Mouse (Mus musculus): Measurements from ENCODE around the gene Rel. TPM values are rescaled to one million over a fixed set of nuclear protein-coding genes. Genes with fewer than 3 reads are reported as not detected.
"Not testable (repeated sequence)": the region's sequence is repeated elsewhere in the genome, so short reads cannot be mapped to it uniquely, and the experiment has no call there.

Rel gene
- polyA plus RNA-seq, 1 experiment from 2014 or later = 0.54 TPM

DNA sequence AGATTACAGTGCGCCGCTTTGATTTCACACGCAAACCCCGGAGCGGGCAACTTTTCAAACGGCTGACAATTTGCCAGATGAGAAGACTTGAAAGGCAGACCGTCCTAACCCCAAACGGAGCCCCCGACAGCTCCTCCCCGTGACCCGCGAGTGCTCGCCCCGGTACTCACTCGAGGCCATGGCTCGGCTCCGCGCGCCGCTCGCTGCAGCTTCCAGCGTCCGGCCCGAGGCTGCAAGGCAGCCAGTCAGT lies 335 bp downstream of the Rel start:
- Histone ChIP-seq H3K9me3 (replicated peaks; ENCODE audit: low read length) (no peaks in the 10 kb centered on the region), H3K27ac (peak overlapping the region; percentile 88), H3K4me3 (replicated peaks; ENCODE audit: low read depth, low read length) (peak overlapping the region; percentile 65), H3K9ac (ENCODE audit: low read depth, low read length) (peak overlapping the region; percentile 80), H3K4me1 (replicated peaks; ENCODE audit: insufficient read depth, low read length) (no peaks in the 10 kb centered on the region), H3K36me3 (ENCODE audit: insufficient read depth, low read length) (no peaks in the 10 kb centered on the region), H3K4me2 (ENCODE audit: low read length) (peak overlapping the region; percentile 77), H3K27me3 (ENCODE audit: insufficient read depth, low read length) (no peaks in the 10 kb centered on the region)
- WGBS = 0% methylated on average over 24 of the region's 24 CpGs
- no peak for TF ChIP-seq CTCF (IDR thresholded peaks at IDR 0.05; ENCODE audit: low read depth)
- DNase-seq (ENCODE audit: low spot score) (no peak), ATAC-seq (replicated peaks; ENCODE audit: low FRiP score, low read depth) (no peak)

DNA sequence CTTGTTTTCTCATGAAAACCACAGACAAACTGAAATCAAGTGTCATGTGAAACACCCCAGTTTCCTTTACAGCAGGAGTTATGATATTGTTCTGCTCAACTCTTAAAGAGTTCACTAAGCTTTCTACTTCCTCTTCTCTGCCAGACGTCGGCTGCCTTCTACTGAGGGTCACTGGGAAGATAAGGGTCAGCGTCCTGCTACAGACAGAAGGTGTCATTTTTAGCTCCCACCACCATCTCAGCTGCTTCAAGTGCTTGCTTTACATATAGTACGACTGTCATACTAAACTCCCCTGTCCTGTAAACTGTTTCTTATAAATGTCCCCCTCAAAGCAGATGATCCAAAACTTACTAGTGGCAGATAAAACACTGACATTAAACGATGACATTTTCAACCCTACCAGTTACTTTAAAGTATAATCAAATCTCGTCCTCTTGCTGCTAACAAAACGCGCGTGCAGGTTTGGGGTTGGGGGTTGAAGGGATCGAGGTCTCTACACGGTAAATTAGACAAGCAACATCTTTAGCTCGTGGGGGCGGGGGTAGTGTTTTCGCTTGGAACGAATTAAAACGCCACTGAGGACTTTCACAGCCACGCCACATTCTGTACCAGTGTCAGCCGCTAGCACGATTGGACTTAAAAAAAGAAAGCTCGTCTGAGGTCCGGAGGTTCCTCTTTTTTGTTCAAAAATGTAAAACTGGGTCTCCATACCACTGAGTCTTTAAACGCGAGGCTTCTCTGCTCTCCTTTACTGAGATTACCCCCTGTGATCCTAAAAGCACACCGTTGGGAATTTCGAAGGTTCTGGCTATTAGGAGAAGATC lies 872 bp downstream of the Rel start:
- peak overlapping the region; percentile 77 for H3K4me2 ChIP-seq (ENCODE audit: low read length)
- no peaks in the 10 kb centered on the region for H3K9me3 ChIP-seq (replicated peaks; ENCODE audit: low read length)
- H3K4me3 ChIP-seq (replicated peaks; ENCODE audit: low read depth, low read length) = peak overlapping the region; percentile 65
- H3K9ac ChIP-seq (ENCODE audit: low read depth, low read length) = peak overlapping the region; percentile 80
- ATAC-seq (replicated peaks; ENCODE audit: low FRiP score, low read depth) = no peak
- no peaks in the 10 kb centered on the region for H3K36me3 ChIP-seq (ENCODE audit: insufficient read depth, low read length)
- WGBS = under 1% methylated on average over 25 of the region's 25 CpGs
- no peaks in the 10 kb centered on the region for H3K27me3 ChIP-seq (ENCODE audit: insufficient read depth, low read length)
- peak; percentile 35 for DNase-seq (ENCODE audit: low spot score)
- H3K27ac ChIP-seq = peak overlapping the region; percentile 88
- TF ChIP-seq CTCF (IDR thresholded peaks at IDR 0.05; ENCODE audit: low read depth) = no peak
- no peaks in the 10 kb centered on the region for H3K4me1 ChIP-seq (replicated peaks; ENCODE audit: insufficient read depth, low read length)

GRCm38 (mm10) chr11:23769033-23769432 lies 1.7 kb downstream of the Rel start:
- H3K9ac ChIP-seq (ENCODE audit: low read depth, low read length) = no peak overlapping the region
- ATAC-seq (replicated peaks; ENCODE audit: low FRiP score, low read depth) = no peak
- no peak overlapping the region for H3K4me3 ChIP-seq (replicated peaks; ENCODE audit: low read depth, low read length)
- no peak for TF ChIP-seq CTCF (IDR thresholded peaks at IDR 0.05; ENCODE audit: low read depth)
- H3K36me3 ChIP-seq (ENCODE audit: insufficient read depth, low read length) = no peaks in the 10 kb centered on the region
- no peaks in the 10 kb centered on the region for H3K9me3 ChIP-seq (replicated peaks; ENCODE audit: low read length)
- no peaks in the 10 kb centered on the region for H3K4me1 ChIP-seq (replicated peaks; ENCODE audit: insufficient read depth, low read length)
- DNase-seq (ENCODE audit: low spot score) = no peak
- no peaks in the 10 kb centered on the region for H3K27me3 ChIP-seq (ENCODE audit: insufficient read depth, low read length)
- no peak overlapping the region for H3K27ac ChIP-seq
- H3K4me2 ChIP-seq (ENCODE audit: low read length) = no peak overlapping the region

DNA sequence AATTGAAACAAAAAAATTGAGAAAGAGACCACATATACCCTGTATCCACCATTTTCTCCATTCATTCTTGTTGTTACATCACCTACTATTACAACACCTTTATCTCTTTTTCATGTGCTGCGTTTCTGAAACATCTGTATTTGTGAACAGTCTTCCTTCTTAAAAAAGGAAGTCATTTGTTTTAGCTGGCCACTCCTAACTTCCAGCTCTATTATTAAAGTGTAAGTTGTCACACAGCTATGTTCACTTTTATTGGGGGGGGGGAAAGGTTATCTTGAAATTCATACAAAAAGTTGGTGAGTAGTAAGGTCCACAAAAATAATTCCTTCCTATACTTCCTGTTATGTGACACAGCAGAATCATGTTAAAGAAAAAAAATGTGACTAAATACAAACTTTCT lies 2.8 kb downstream of the Rel start:
- no peak for TF ChIP-seq CTCF (IDR thresholded peaks at IDR 0.05; ENCODE audit: low read depth)
- Histone ChIP-seq H3K9ac (ENCODE audit: low read depth, low read length) (no peak overlapping the region), H3K36me3 (ENCODE audit: insufficient read depth, low read length) (no peaks in the 10 kb centered on the region), H3K4me3 (replicated peaks; ENCODE audit: low read depth, low read length) (no peak overlapping the region), H3K27me3 (ENCODE audit: insufficient read depth, low read length) (no peaks in the 10 kb centered on the region), H3K27ac (no peak overlapping the region), H3K9me3 (replicated peaks; ENCODE audit: low read length) (no peaks in the 10 kb centered on the region), H3K4me1 (replicated peaks; ENCODE audit: insufficient read depth, low read length) (no peaks in the 10 kb centered on the region), H3K4me2 (ENCODE audit: low read length) (no peak overlapping the region)
- WGBS = 67% methylated on average over 1 of the region's 1 CpGs
- DNase-seq (ENCODE audit: low spot score) = no peak
- no peak for ATAC-seq (replicated peaks; ENCODE audit: low FRiP score, low read depth)

- WGBS = 86% methylated on average over 4 of the region's 5 CpGs
- H3K4me2 ChIP-seq (ENCODE audit: low read length); H3K27me3 ChIP-seq (ENCODE audit: insufficient read depth, low read length); H3K36me3 ChIP-seq (ENCODE audit: insufficient read depth, low read length); H3K9me3 ChIP-seq (replicated peaks; ENCODE audit: low read length); H3K27ac ChIP-seq; H3K4me1 ChIP-seq (replicated peaks; ENCODE audit: insufficient read depth, low read length); H3K9ac ChIP-seq (ENCODE audit: low read depth, low read length); DNase-seq (ENCODE audit: low spot score); H3K4me3 ChIP-seq (replicated peaks; ENCODE audit: low read depth, low read length); ATAC-seq (replicated peaks; ENCODE audit: low FRiP score, low read depth): not testable (repeated sequence)
Observed at GRCm38 (mm10) chr11:23767369-23767768, 3.4 kb downstream of the Rel start.

DNA sequence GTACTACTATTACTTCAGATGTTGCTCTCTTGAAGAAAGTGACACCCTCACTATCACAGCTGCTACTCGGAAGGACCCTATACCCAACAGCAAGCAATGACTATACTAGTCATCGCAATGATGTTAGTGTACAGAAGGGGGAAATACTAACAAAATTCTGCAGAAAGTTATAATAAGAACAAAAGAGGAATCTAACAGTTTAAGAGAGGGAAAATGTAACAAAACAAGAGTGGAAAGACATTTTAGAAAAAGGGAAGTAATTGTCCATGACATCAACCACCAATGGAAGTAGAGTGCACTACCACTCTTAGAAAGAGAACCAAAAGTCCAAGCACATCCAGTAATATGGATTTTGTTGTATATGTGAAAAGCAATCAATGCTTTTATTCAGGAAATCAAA lies 8.1 kb downstream of the Rel start:
- ATAC-seq (replicated peaks; ENCODE audit: low FRiP score, low read depth) = no peak
- TF ChIP-seq CTCF (IDR thresholded peaks at IDR 0.05; ENCODE audit: low read depth) = no peak

GRCm38 (mm10) chr11:23758218-23758617 lies 12.6 kb downstream of the Rel start:
- no peak overlapping the region for H3K4me3 ChIP-seq (replicated peaks; ENCODE audit: low read depth, low read length)
- DNase-seq (ENCODE audit: low spot score) (no peak), ATAC-seq (replicated peaks; ENCODE audit: low FRiP score, low read depth) (no peak)
- TF ChIP-seq CTCF (IDR thresholded peaks at IDR 0.05; ENCODE audit: low read depth) = no peak
- H3K4me2 ChIP-seq (ENCODE audit: low read length) = no peak overlapping the region
- no peaks in the 10 kb centered on the region for H3K4me1 ChIP-seq (replicated peaks; ENCODE audit: insufficient read depth, low read length)
- H3K9ac ChIP-seq (ENCODE audit: low read depth, low read length) = no peak overlapping the region
- H3K27me3 ChIP-seq (ENCODE audit: insufficient read depth, low read length) = no peaks in the 10 kb centered on the region
- H3K36me3 ChIP-seq (ENCODE audit: insufficient read depth, low read length) = no peaks in the 10 kb centered on the region
- H3K27ac ChIP-seq = no peak overlapping the region
- WGBS = 94% methylated on average over 2 of the region's 2 CpGs
- no peaks in the 10 kb centered on the region for H3K9me3 ChIP-seq (replicated peaks; ENCODE audit: low read length)

More for the DNA sequence above, 8.1 kb downstream of the Rel start:
- H3K9ac ChIP-seq (ENCODE audit: low read depth, low read length) = no peak overlapping the region
- no peak overlapping the region for H3K27ac ChIP-seq
- H3K36me3 ChIP-seq (ENCODE audit: insufficient read depth, low read length) = no peaks in the 10 kb centered on the region
- no peaks in the 10 kb centered on the region for H3K9me3 ChIP-seq (replicated peaks; ENCODE audit: low read length)
- H3K4me3 ChIP-seq (replicated peaks; ENCODE audit: low read depth, low read length) = no peak overlapping the region
- no peaks in the 10 kb centered on the region for H3K4me1 ChIP-seq (replicated peaks; ENCODE audit: insufficient read depth, low read length)
- H3K4me2 ChIP-seq (ENCODE audit: low read length) = no peak overlapping the region
- 98% methylated on average over 2 of the region's 2 CpGs for WGBS
- DNase-seq (ENCODE audit: low spot score) = no peak
- H3K27me3 ChIP-seq (ENCODE audit: insufficient read depth, low read length) = no peaks in the 10 kb centered on the region

Measured in kidney, postnatal 0 days (tissue).